Mouse (Mus musculus): ENCODE measurements around the gene Lyzl4.
"Not testable (repeated sequence)": the region's sequence is repeated elsewhere in the genome, so short reads cannot be mapped to it uniquely, and the experiment has no call there.

The Lyzl4 gene

DNA sequence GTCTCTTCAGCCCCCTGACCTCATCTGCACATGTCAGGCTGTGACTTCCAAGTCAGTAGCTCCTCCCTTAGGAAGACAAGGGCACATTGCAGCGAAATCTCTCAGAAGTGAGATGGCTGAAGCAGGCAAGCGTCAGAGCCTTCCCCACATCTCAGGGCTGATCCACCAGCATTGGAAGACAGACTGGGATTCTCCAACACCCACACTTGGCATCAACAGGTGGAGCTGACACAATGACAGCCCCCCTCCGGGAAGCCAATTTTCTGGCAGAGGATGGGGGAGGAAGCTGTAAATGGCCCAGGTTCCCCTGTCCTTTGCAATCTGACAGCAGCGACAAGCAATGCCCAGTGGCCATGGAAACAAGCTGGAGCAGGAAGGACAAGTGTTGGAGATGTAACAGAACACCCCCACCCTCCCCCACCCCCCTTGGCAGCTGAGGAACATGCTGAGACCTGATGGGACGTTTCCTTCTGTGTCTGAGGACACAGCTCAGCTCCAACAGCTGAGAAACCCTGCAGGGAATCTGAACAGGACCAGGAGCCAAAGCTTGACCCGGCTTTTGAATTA lies 41.0 kb downstream of the Lyzl4 start:
- CTCF ChIA-PET, result no interaction called here

DNA sequence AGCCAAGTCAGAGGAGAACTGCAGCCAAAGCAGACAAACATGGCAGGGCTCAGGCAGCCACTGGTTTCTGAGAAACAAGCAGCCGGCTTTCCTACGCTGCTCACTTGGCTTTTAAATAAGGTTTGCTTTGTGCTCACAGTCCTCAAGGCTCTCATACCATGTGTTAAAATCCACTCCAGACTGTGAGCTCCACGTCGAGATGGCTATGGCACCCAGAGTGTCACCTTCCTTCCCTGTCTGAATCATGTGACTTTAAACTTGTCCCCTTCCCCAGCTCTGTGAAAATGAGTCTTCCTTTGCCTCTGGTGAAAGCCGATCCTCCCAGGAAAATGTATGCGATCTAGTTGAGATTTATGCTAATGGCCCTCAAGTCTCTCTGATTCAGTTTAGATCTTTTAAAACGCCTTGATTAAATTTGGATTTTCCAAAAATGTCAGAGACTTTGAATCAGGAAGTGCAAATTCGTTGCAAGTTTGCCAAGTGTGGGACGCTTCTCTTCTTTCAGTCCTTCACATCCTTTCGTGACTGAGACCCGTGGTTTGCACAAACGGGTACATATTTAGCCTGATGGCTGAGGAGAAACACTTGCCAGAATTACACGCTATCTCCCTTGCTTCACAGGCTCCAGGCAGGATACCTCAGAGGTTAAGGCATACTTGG lies 41.6 kb downstream of the Lyzl4 start:
- CTCF ChIA-PET, result no interaction called here

DNA sequence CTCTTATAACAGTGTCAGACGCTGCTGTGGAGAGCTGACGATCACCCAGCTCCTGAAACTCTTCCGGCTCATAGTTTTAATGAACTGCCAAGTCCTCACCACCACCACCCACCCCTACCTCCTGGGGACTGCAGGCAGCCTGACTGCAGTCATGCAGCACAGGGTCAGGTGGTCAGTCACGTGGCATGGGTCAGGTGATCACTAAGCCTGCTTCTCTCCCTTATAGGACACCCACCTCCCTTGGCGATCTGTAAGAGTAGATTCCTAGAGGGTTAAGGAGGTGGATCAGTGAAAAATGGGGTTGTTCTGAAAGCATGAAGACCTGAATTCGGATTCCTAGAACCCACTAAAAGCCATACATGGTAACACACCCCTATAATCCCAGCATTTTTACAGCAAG lies 42.3 kb downstream of the Lyzl4 start:
- CTCF ChIA-PET, result no interaction called here

DNA sequence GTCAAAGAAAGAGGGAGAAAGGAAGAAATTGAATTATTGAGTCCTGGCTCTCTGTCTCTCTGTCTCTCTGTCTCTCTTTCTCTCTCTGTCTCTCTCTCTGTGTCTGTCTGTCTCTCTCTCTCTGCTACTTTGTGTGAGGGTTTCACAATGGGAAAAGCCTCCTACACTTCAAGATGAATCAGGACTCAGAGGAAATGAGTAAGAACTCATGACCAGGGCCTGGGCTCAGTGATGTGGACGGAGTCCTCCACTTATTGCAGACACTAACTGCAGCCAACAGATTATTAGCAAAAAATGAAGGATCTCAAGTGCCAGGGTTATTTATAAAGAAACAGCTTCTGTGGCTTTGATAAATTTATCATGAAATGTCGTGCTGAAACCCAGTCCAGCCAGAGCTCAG lies 43.8 kb downstream of the Lyzl4 start:
- CTCF ChIA-PET, result no interaction called here

DNA sequence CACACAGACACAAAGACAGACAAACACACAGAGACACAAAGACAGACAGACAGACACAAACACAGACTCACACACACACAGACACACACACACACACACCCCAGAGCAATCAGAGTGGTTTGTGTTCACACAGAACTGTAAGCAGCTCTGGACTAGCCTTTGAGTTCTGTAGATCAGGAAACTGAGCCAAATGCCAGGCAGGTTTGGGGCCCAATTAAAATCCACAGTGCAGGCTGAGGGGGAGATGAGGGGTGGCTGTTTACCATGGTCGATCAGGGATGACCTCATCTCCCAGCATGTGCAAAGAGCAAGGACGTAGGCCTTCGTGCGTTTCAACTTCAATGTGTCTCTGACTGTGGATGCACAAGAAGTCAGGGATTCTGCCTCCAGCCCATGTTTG lies 47.1 kb downstream of the Lyzl4 start:
- CTCF ChIA-PET, result no interaction called here

DNA sequence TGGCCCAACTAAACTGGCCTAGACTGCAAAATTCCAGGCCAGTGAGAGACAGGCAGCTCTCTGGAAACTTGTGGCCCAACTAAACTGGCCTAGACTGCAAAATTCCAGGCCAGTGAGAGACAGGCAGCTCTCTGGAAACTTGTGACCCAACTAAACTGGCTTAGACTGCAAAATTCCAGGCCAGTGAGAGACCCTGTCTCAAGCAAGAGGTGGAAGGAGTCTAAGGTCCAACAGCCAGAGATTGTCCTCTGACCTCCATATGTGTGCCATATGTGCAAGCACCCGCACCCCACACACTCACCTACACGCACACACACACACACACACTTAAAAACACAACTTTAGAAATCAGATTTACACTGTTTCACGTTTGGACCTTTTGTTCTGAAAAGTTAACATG lies 48.1 kb downstream of the Lyzl4 start:
- CTCF ChIA-PET, result not testable (repeated sequence)

DNA sequence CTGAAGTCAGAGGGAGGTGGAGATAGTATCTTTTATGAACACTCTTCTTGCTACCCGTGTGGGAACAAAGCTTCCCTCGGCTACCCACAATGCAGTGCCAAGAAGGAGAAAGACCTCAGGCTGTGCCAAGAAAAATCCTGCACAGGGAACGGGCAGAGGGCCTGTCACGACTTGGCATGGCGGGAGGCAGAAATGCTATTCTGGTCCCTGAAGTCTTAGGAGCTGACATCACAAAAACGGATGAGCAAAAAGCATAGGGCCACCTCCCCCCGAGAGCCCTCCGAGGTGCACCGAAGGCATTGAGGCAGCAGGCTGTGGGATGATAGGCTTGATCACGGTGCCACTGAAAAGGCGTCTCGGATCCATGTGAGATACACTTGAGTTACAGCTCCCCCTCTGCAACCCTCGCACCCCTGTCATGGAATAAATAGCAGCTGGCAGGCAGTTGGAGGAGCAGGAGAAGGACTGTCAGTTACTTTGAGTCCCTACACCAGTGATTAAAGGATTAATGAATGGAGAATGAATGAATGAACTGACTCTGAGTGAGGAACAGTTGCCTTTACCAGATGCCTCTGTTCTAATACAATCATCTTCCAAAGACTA lies 48.8 kb downstream of the Lyzl4 start:
- CTCF ChIA-PET, result no interaction called here

DNA sequence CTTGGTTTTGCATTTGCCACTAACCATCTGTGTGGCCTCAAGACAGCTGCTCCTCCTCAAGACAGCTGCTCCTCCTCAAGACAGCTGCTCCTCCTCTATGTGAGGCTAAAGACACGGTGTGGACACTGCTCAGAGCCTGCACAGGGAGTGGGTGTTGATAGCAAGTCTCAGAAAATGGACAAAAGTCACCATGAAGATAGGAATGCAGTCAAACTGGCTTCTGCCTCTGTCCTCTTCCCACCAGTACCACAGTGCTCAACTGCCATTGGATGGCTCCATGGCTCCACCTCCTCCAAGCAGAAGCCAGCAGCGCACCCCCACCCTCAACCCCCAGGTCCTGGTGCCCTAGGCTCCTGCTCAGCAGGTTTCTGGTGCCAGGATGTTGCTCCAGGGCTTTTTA lies 52.4 kb downstream of the Lyzl4 start:
- CTCF ChIA-PET, result no interaction called here

DNA sequence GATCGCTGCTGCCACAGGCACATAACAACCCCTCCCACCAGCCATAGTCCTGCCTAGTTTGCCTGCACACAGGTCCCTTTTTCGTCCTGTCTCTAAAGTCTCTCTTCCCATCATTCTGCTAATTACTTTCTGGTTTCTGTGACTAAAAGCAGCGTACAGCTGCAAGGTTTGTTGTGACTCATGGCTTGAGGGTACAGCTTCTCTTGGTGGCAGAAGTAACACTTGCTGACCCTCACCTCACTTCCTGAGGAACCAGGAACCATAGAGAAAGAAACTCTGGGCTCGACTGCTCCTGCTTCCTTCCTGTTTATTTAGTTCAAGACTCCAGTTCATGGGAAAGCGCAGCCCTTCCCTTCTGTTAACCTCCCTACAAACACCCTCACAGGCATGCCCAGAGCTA lies 67.5 kb downstream of the Lyzl4 start:
- CTCF ChIA-PET, result no interaction called here

DNA sequence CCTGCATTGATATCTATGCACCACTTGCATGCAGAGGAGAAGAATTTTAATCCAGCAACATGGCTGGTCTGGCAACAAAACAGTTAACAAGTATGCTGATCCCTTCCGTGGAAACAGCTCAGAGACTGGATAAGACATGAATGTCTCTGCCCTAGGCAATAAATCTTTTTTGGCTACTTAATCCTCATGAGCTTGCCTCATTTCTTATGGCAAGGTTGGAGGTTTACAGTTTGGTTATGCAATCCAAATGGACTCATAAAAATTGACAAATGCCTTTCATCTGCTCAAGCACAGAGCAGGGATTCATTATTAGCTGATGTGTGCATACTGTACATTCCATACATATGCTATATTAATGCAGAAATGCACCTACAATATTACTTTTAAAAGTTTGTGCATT lies 73.4 kb downstream of the Lyzl4 start:
- CTCF ChIA-PET, result no interaction called here

DNA sequence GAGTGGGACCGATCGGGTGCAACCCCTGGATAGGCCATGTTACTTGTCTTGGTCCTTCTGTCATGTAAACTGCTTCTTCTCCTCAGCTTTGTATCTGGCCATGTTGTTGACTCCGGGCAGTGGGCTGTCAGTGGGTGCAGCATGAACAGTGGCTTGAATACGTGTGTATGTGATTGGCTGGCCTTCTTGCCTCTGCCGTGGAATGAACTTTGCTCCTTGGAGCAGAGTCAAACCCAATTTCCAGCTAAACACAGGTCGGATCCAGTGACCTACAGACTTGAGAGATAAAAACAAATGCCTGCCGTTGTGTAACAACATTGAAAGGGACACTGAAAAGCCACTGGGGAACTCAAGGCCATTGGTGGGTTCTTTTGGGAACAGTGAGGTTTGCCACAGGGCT lies 75.5 kb downstream of the Lyzl4 start:
- CTCF ChIA-PET, result no interaction called here

DNA sequence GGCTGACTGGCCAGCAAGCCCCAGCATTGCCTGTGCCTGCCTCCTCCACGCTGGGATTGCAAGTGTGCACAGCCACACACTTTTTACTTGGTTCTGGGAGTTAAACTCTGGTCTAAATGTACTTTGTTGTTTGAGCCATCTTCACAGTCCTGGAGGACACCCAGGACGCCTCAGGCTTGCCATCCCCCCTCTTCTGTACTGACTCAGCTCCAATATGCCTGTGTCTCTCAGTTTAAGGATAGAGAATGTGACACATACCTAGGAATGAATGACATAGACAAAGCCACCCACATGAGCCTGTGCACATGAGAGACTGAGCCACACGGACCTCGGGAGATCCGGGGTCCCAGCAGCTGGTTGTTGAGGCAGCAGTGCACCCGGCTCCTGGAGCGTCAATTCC lies 78.6 kb downstream of the Lyzl4 start:
- CTCF ChIA-PET, result no interaction called here

DNA sequence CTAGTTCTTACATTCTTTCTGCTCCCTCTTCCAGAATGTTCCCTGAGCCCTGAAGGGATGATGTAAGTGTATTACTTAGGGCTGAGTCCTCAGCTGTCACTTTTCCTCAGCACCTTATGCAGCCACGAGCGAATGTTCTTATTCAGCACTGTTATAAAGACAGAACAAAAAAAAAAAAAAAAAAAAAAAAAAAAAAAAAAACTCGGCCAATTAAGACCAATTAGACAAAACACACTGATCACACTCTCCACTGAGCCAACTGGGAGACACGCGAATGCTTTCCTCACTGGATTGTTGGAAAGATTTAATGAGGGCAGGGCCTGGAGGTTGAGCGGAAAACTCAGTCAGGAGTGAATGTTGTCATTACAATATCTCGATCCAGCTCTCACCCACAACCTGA lies 81.4 kb downstream of the Lyzl4 start:
- CTCF ChIA-PET, result no interaction called here

DNA sequence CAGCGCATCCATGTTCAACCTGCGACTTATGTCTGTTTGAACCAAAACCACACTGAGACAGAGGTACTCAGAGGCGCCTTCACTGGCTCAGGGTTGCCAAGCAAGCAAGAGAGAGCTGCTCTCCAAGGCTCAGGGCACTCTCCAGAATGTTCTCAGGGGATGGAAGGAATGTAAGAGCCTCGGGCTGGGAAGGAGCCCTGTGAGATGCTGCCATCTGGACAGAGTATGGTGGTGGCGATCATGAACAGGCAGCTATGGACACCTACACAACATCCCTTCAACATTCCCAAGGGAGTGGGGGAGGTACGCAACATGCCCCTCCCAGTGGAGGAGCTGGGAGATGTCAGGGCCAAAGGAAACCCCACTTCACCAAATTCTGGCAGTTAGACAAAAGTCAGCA lies 83.7 kb downstream of the Lyzl4 start:
- CTCF ChIA-PET, result no interaction called here

DNA sequence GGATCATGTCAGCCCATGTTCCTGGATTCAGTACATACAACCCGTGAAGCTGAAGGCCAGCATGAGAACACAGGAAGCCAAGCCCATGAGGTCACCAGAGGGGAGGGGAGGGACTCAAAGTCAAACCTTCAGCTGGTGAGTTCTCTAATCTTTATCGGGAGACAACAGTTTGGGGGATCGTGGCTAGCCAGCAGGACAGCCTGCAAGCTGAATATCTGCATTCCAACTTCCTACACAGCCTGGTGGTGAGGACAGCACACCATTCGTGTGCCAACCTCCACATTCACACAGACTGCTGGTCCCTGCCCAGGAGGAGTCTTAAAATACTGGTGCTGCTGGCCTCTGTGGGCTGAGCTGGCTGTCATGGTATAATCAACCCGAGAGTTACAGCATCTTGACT lies 85.0 kb downstream of the Lyzl4 start:
- CTCF ChIA-PET, result no interaction called here

DNA sequence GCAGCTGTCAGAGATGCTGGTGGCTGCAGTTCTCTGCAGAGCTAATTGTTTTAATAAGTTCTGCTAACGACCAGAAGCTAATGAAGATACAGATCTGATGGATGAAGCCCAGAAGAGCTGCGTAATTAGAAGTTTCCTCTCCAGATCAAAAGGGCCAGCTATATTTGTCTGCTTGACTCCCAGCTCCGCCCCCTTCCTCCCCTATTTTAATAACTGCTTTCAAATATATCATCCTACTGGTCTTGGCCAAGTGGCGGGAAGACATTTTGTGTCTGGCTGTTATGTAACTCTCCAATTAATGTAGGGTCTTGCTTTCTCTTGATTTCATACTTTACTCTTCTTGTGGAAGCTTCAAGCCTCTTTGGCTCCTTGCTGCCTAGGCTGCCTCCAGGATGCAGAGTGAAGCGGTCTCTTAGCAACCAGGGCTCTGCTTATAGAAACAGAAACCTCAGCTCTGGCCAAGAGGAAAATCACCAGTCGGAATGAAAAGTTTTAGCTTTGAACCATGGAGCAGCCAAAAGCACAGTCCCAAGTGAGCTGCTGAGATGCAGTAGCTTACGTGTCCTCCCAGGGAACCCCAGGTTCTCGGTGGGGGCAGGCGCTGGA lies 86.4 kb downstream of the Lyzl4 start:
- CTCF ChIA-PET, result interaction anchor here (0.5 to 0.8 kb wide), 2 partner anchors 20 to 701 kb away, joined by 3 to 31 read pairs; no protein-coding TSS in a partner anchor

DNA sequence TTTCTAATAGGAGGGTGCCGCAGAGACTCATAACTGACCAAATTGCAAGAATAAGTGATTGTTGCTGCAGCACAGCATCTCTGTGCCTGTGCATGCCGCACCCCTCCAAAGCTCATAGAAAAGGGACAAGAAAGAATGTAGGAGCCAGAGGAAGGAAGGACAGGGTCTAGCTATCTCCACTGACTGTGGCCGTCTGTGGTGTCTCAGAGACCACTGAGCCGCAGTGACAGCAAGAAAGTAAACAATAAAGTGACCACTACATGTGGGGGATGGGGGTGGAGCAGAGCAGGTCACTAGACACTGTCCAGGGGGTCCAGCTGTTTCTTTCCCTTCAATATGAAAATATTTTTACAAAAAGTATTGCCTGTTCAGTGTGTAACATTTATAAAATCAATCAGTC lies 88.3 kb downstream of the Lyzl4 start:
- CTCF ChIA-PET, result no interaction called here

DNA sequence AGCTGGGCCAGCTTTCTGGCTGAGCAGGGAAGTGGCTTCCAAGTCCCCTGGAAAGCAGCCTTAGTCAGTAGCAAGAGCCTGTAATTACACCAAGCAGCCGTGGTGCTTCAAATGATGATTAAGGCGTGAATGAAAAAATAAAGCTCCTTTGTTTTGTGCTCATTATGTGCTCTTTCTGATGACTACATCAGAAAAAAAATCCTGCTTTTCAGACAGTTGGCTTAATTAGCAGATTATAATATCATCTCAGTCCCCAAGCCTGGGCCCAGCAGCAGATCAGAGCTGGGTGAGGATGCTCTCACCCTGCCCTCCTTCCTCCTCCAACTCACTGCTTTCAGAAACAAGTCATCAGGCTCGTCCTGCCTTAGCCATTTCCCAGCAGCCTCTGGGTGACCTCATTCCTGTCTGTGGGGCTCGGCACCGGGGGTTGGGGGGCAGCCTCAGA lies 91.5 kb downstream of the Lyzl4 start:
- CTCF ChIA-PET, result no interaction called here

DNA sequence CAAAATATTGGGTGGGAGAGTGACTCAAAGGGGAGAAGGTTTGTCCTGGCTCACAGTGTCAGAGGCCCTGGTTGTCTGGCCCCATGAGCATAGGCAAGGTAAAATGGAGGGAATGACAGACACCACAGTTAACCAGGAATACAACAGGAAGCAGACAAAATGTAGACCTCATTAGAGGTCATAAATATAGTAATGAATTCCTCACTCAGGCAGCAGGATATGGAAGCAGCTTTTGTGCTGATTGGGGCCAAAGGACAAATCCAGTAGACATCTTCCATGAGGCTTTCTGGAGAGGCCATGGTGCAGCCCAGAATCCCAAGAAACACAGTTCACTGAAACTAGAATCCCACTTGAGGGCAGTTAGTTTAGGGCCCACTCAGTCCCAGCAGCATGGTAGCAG lies 92.5 kb downstream of the Lyzl4 start:
- CTCF ChIA-PET, result no interaction called here

DNA sequence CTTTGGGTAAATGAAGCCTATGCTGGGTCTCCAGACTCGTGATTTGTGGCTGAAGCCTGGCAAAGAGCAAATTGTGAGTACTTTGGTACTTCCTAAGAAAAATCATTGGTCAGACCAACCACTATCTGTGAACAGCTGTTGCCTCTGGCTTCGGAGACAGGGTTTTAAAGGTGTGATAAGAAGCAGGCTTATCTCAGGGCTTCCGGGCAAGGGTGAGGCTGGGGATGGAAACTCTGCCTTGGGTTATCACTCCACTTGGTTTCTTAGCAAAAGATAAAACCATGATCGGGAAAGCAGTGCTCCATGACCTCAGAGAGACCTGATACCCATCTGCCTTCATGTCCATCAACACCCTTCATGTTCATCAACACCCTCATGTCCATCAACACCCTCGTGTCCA lies 92.9 kb downstream of the Lyzl4 start:
- CTCF ChIA-PET, result no interaction called here

DNA sequence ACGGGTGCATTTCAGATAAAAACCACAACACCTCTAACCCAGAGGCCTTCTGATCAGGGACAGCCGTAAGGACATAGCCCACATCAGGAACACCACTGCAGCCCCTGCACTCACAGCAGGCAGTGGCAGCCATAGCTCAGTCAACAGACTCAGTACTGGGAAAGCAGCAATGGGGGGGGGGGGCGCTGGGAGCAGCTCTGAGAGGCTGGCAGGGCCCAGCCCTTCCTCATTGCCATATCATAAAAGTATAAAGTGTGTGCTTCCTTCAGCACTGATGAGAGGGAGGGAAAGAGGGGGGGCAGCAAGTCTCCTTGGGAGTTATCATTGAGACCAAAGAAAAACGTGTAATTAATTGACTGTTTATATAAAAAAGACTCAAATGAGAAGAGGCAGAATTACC lies 94.5 kb downstream of the Lyzl4 start:
- CTCF ChIA-PET, result no interaction called here

DNA sequence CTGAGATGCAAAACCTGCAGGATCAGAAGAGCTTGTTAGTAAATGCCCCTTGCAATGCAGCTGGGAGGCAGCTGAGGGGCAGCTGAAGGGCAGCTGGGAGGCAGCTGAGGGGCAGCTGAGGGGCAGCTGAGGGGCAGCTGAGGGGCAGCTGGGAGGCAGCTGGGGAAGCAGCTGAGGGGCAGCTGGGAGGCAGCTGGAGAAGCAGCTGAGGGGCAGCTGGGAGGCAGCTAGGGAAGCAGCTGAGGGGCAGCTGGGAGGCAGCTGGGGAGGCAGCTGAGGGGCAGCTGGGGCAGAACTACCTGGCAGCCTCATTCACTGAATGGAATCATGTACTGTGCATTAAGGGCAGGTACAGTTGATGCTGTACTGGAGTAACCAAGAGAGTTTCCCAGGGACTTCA lies 100.4 kb downstream of the Lyzl4 start:
- CTCF ChIA-PET, result no interaction called here

DNA sequence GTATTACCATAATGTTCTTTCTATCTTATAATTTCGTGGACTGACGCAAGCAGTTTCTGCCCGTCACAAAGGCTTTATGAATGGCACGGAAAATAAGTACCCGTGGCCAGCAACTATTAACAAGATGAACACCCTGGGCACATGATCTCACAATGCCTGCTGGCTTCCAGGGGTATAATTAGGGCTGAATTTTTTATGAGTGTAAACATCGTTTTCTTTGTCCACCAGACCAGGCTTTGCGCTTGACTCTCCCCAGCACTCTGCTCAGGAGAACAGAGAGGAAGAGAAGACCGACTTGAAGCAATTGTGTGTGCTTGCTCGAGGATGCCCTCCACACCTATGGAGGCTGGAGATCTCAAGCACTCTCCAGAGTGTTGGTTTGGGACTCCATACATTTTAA lies 109.3 kb downstream of the Lyzl4 start:
- CTCF ChIA-PET, result no interaction called here

Measured in spleen, embryonic (tissue).